Mouse (Mus musculus) CD8-positive naive resting alpha-beta T cell, adult 2 months (primary cell): ENCODE measurements around the gene Arhgef28.

Experiments
- DNase-seq, 2 experiments: peaks; one replicate each; pipeline ENCODE4 v3.0.0; 2022; ENCODE audit warnings: low read depth in 2 of 2, low spot score in 2 of 2

Arhgef28 gene

DNA sequence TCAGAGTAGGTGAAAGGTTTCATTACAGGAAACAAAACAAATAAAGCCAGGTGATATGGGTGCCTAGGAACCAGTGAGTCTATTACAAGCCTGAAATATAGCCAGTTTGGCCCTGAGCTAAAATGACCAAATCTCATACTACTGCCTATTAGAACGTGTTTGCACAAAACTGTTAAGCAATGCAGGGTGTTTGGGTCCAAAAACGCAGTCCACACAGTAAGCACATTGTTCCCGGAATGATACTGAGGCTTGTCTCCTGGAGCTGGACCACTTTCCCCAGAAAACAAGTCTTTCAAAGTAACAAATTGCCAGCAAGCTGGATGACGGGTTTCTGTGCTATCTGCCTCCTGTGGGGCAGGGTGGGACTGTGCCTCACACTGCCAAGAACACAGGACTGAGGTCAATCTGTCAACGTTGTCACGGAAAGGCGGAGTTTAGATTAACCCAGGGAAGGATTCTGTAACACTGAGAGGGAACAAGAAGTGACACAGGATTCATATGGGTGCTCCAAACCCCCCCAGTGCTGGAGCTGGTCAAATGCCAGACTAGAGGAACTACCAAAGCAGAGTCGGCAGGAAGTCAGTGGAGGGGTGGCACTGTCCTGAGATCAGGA lies 352.8 kb downstream of the Arhgef28 start:
- no peak for DNase-seq
